Mouse (Mus musculus) kidney, postnatal 25 days (tissue): Measurements from ENCODE around the gene Duoxa2.
"Not testable (repeated sequence)": the region's sequence is repeated elsewhere in the genome, so short reads cannot be mapped to it uniquely, and the experiment has no call there.

Experiments used
- DNase-seq, 2 experiments: peaks; one replicate each; pipeline ENCODE4 v3.0.0; 2021; ENCODE audit warnings: mixed read lengths in 2 of 2

Gene Duoxa2

GRCm38 (mm10) chr2:122309647-122310046, 10.9 kb downstream of the Duoxa2 start:
- no peak for DNase-seq

- no peak for DNase-seq
These were observed 12.9 kb downstream of the Duoxa2 start for GRCm38 (mm10) chr2:122311561-122311960.

GRCm38 (mm10) chr2:122312722-122313417, 14.2 kb downstream of the Duoxa2 start:
- DNase-seq = peak; percentile 62 to 82

- DNase-seq = no peak
These were observed 14.8 kb downstream of the Duoxa2 start, which contains the start of gene Duoxa1 for GRCm38 (mm10) chr2:122313536-122313935. Gene Duoxa1, minus strand, starts transcription at chr2:122313730.

- no peak for DNase-seq
These were observed 16.7 kb downstream of the Duoxa2 start, which contains the start of gene Duox1 for GRCm38 (mm10) chr2:122315372-122315771. Gene Duox1, plus strand, starts transcription at chr2:122315672.

GRCm38 (mm10) chr2:122317384-122317783, 18.7 kb downstream of the Duoxa2 start:
- DNase-seq = no peak

GRCm38 (mm10) chr2:122323960-122324359, 25.3 kb downstream of the Duoxa2 start:
- peak; percentile 40 to 76 for DNase-seq

GRCm38 (mm10) chr2:122324586-122324985, 25.9 kb downstream of the Duoxa2 start:
- DNase-seq = no peak

GRCm38 (mm10) chr2:122325361-122325760, 26.7 kb downstream of the Duoxa2 start:
- no peak for DNase-seq

- no peak for DNase-seq
These were observed 29.3 kb downstream of the Duoxa2 start for GRCm38 (mm10) chr2:122327986-122328385.

- DNase-seq = not testable (repeated sequence)
These were observed 31.6 kb downstream of the Duoxa2 start for GRCm38 (mm10) chr2:122330317-122330716.

- DNase-seq = no peak
These were observed 33.5 kb downstream of the Duoxa2 start for GRCm38 (mm10) chr2:122332222-122332621.

GRCm38 (mm10) chr2:122334170-122334569, 35.5 kb downstream of the Duoxa2 start:
- no peak for DNase-seq

GRCm38 (mm10) chr2:122337291-122337690, 38.6 kb downstream of the Duoxa2 start:
- no peak for DNase-seq

GRCm38 (mm10) chr2:122345106-122345893, 46.6 kb downstream of the Duoxa2 start:
- no peak for DNase-seq

GRCm38 (mm10) chr2:122346164-122346563, 47.5 kb downstream of the Duoxa2 start:
- not testable (repeated sequence) for DNase-seq

GRCm38 (mm10) chr2:122347257-122347656, 48.6 kb downstream of the Duoxa2 start:
- DNase-seq = peak in 1 of 2 experiments; percentile 13

- peak; percentile 89 to 93 for DNase-seq
These were observed 49.9 kb downstream of the Duoxa2 start for GRCm38 (mm10) chr2:122348531-122349131.

- DNase-seq = peak in 1 of 2 experiments; percentile 10
These were observed 50.6 kb downstream of the Duoxa2 start for GRCm38 (mm10) chr2:122349136-122349785.

- no peak for DNase-seq
These were observed 52.6 kb downstream of the Duoxa2 start for GRCm38 (mm10) chr2:122351156-122351930.

- DNase-seq = peak; percentile 70 to 71
These were observed 53.2 kb downstream of the Duoxa2 start for GRCm38 (mm10) chr2:122351931-122352329.
